Mouse (Mus musculus) liver, adult 2 months (tissue): ENCODE measurements around the gene Abca9.

ENCODE experiments used
- CTCF ChIP-seq: fragments of 200-500 bp; IDR thresholded peaks from 2 replicates; pipeline ENCODE4 v1.5.1; 2011; ENCODE audit warnings: low read depth, low read length, control low read depth
- POLR2A ChIP-seq: fragments of 200-500 bp; IDR thresholded peaks from 2 replicates; pipeline ENCODE4 v1.6.1; 2011; ENCODE audit warnings: low read length, control low read depth; ENCODE audit not compliant: insufficient read depth; ENCODE audit errors: extremely low read depth

GRCm38 (mm10) chr11:110217118-110217517, 49.1 kb upstream of the Abca9 start:
- TF ChIP-seq CTCF: no peak
- TF ChIP-seq POLR2A: no peak
